Mouse (Mus musculus) lung, postnatal 10 days (tissue): ENCODE measurements around the gene Siva1.

Experiments used
- DNase-seq: peaks from one replicate; pipeline ENCODE4 v3.0.0; 2021

Gene Siva1

GRCm38 (mm10) chr12:112644180-112644854 is at the start of gene Siva1:
TSS of gene Siva1 (plus strand) at chr12:112644679.
- DNase-seq = peak; percentile 100

GRCm38 (mm10) chr12:112594989-112595388 is 49.5 kb upstream of the Siva1 start:
- no peak for DNase-seq

GRCm38 (mm10) chr12:112595626-112596025 is 48.9 kb upstream of the Siva1 start:
- DNase-seq = no peak

- no peak for DNase-seq
These were observed 48.0 kb upstream of the Siva1 start for GRCm38 (mm10) chr12:112596454-112596853.

GRCm38 (mm10) chr12:112596891-112597500 is 47.5 kb upstream of the Siva1 start:
- no peak for DNase-seq

- DNase-seq = no peak
These were observed 46.9 kb upstream of the Siva1 start for GRCm38 (mm10) chr12:112597618-112598017.

GRCm38 (mm10) chr12:112599198-112599597 is 45.3 kb upstream of the Siva1 start:
- DNase-seq = no peak

GRCm38 (mm10) chr12:112599942-112600611 is 44.4 kb upstream of the Siva1 start:
- DNase-seq = no peak

GRCm38 (mm10) chr12:112604022-112604421 is 40.5 kb upstream of the Siva1 start:
- DNase-seq = peak; percentile 47

GRCm38 (mm10) chr12:112604709-112605649 is 39.5 kb upstream of the Siva1 start:
- peak; percentile 81 for DNase-seq

- DNase-seq = peak; percentile 88
These were observed 38.7 kb upstream of the Siva1 start for GRCm38 (mm10) chr12:112605766-112606165.

- no peak for DNase-seq
These were observed 37.5 kb upstream of the Siva1 start for GRCm38 (mm10) chr12:112606998-112607397.

GRCm38 (mm10) chr12:112609031-112609430 is 35.4 kb upstream of the Siva1 start:
- DNase-seq = no peak

- DNase-seq = no peak
These were observed 27.8 kb upstream of the Siva1 start for GRCm38 (mm10) chr12:112616668-112617067.

- no peak for DNase-seq
These were observed 27.3 kb upstream of the Siva1 start for GRCm38 (mm10) chr12:112617184-112617583.

GRCm38 (mm10) chr12:112617898-112618380 is 26.5 kb upstream of the Siva1 start:
- DNase-seq = peak; percentile 85

GRCm38 (mm10) chr12:112618981-112619685 is 25.3 kb upstream of the Siva1 start:
- peak; percentile 49 for DNase-seq

GRCm38 (mm10) chr12:112619686-112620353 is 24.7 kb upstream of the Siva1 start, which contains the start of gene Adssl1:
TSS of gene Adssl1 (plus strand) at chr12:112620045.
- peak; percentile 60 for DNase-seq

GRCm38 (mm10) chr12:112620354-112621061 is 24.0 kb upstream of the Siva1 start:
- DNase-seq = no peak

GRCm38 (mm10) chr12:112621900-112622299 is 22.6 kb upstream of the Siva1 start:
- DNase-seq = no peak

- DNase-seq = peak; percentile 74
These were observed 20.7 kb upstream of the Siva1 start for GRCm38 (mm10) chr12:112623742-112624141.
